Mouse (Mus musculus): ENCODE results near the gene Ankrd35.
A peak's percentile ranks its signal among the peaks of the same experiment; 100 is the strongest.
"Not testable (repeated sequence)": the region's sequence is repeated elsewhere in the genome, so short reads cannot be mapped to it uniquely, and the experiment has no call there.

Gene Ankrd35

DNA sequence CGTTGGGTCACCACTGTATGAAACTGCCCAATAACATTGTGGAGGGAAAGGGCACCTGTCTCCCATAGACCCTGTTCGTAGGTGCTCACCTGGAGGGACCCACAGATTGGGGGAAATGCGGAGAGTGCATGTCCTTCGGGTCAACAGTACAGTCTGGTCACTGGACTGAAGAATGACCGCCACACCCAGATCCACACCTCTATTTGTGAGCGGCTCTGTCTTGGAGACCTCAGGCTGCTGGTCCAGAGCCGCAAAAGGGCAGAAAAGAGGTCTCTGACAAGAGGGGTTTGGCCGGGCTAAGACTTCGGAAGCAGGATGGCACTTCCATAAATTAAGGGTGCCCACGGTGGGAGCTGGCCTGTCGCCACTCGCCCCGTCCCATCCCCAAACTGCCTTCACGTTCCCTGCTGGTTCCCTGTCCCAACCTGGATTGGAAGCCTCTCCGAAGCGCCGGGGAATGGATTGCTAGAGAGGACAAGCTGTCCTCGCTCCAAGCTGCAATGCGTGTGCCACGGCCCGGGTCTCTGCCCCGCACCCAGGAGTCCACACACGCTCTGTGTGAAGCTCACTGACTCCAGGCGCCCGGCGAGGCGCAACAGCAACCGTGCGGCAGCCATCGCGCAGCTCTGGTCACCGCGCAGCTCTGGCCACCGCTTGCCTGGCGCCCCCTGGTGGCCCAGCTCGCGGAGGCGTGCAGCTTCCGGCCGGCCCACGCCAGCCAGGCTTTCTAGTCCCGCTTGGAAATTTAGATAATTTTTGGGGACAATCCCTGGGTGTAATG is 38.2 kb downstream of the Ankrd35 start, which contains the start of gene Nudt17:
Nudt17 (minus strand) TSS at position 660 of the 781 bp plus-strand sequence.
- DNase-seq = peak; percentile 72

- DNase-seq = no peak
Observed at GRCm38 (mm10) chr3:96708684-96709064, 38.7 kb downstream of the Ankrd35 start.

DNA sequence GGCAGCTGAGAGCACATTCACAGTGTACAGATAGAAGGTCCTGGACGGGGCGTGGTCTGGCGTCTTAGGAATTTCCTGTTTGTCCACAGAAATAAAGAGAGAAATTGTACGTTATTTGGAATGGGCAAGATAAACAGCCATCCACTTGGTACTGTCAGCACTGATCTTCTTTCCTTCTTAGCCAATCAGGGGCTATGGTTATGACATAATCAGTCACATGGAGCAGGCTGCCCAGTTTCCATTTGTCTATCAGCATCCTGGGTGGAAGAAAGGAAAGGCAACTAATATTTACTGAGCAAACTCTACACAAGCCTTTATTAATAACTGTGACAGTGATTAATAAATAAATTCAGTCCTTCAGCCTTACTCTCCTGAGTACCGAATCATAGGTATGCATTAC is 44.4 kb downstream of the Ankrd35 start:
- no peak for DNase-seq

- no peak for DNase-seq
Observed at GRCm38 (mm10) chr3:96715854-96716253, 45.9 kb downstream of the Ankrd35 start.

- DNase-seq = peak; percentile 24
Observed at GRCm38 (mm10) chr3:96719173-96719572, 49.2 kb downstream of the Ankrd35 start.

- DNase-seq = peak; percentile 89
Observed at GRCm38 (mm10) chr3:96727343-96727827, 57.5 kb downstream of the Ankrd35 start, which contains the start of the genes Polr3c and Rnf115. Gene Polr3c, minus strand, starts transcription at chr3:96727628. Gene Rnf115, plus strand, starts transcription at chr3:96727664.

- DNase-seq = no peak
Observed at GRCm38 (mm10) chr3:96727828-96728633, 58.1 kb downstream of the Ankrd35 start.

- DNase-seq = no peak
Observed at GRCm38 (mm10) chr3:96728634-96729402, 58.9 kb downstream of the Ankrd35 start.

- DNase-seq = peak; percentile 16
Observed at GRCm38 (mm10) chr3:96729403-96729784, 59.5 kb downstream of the Ankrd35 start.

DNA sequence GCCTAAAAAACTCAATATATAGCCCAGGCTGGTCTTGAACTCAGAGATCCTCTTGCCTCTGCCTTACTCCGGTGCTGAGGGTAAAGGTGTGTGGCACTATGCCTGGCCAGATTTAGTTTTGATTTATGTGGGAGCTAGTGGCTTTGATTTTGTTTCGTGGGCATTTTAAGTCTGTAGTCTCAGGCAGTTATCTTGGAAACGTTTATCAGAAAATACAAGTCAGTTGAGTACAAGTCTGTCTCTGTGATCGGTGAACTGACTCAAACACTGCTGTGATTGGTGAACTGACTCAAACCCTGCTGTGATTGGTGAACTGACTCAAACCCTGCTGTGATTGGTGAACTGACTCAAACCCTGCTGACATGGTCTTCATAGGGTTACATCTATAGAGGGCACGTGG is 60.9 kb downstream of the Ankrd35 start:
- no peak for DNase-seq

- DNase-seq = no peak
Observed at GRCm38 (mm10) chr3:96733984-96734383, 64.1 kb downstream of the Ankrd35 start.

DNA sequence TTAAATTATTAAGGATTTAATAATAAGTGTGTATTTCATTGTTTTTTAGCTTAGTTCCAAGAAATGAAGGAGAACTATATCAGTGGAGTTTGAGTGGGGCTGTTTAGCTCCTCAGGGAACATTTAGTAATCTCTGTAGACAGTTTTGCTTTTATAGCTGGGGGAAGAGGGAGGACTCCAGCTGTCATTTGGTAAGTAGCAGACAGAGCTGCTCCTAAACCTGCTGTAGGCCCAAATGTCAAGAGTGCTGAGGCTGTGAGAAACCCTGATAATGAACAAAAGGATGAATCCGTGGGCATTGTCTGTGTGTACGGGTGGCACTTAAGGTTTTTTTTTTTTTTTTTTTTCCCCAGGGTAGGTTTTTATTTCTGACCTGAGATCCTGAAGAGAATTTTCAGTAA is 65.3 kb downstream of the Ankrd35 start:
- DNase-seq = no peak

DNA sequence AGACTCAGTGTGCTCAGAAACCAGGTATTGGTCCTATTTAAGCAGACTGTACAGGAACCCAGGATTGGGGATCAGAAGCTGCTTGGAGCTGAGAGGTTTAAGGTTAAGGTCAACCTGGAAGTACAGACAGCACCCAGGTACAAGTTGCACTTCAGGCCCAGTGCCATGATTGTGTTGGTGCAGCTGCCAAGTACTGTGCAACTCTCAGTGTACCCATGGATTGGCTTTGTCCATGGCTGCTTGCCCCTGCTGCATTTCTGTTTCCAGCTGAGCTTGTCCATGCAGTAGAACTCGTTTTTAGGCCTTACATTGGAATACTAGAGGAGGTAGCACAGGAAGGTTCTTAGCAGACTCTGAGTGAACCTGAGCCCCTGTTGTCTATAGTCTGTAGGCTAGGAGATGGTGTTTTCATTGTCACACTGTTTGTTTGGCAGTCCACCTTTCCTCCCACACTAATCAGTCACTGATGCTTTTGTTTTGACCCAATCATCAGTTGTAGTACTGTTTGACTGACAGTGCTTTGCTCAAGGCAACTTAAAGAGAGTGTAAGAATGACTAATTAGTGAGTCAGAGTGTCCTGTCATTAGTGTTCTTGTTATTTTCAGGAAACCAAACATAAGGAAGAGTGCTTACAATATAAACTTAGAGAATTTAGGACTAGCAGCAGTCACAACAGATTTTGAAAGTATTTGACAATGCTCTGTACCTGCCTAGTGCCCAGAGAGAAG is 67.2 kb downstream of the Ankrd35 start:
- DNase-seq = no peak

DNA sequence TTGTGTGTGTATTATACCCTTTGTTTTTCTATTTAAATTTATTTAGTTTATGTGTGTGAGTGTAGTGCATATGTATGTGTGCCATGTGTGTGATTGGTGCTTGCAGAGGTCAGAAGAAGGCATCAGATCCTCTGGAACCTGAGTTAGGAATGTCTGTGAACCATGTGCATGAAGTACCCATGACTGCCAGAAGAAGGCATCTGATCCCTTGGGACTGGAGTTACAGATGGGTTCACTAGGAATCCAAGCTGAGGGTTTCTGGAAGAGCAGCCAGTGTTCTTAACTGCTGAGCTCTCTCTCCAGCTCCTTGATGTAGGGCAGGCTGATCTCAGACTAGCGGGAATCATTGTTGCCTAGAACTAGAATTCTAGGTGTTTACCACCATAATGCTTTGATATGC is 68.1 kb downstream of the Ankrd35 start:
- no peak for DNase-seq

GRCm38 (mm10) chr3:96740279-96740678 is 70.3 kb downstream of the Ankrd35 start:
- DNase-seq = not testable (repeated sequence)
